Mouse (Mus musculus) heart, embryonic 11.5 days (tissue): Measurements from ENCODE around the gene Gadd45g. TPM values are rescaled to one million over a fixed set of nuclear protein-coding genes. Genes with fewer than 3 reads are reported as not detected.

Experiments used
- ATAC-seq: fragments of 200-750 bp; cut with Nextera tagmentation; replicated peaks from 2 replicates; pipeline ENCODE4 v1.8.0; 2017; ENCODE audit warnings: moderate library complexity; ENCODE audit not compliant: insufficient number of reproducible peaks, low FRiP score, low TSS enrichment
- H3K27ac ChIP-seq: fragments of 300-500 bp; sonication (generic); 2 replicates; pipeline ENCODE4 v1.5.1; 2014; ENCODE audit warnings: mild to moderate bottlenecking, low read depth, low read length
- H3K27me3 ChIP-seq: fragments of 300-500 bp; sonication (generic); 2 replicates; pipeline ENCODE4 v1.6.1; 2014; ENCODE audit warnings: mild to moderate bottlenecking, low read length, mixed read lengths; ENCODE audit not compliant: control insufficient read depth, insufficient read depth
- H3K36me3 ChIP-seq: fragments of 300-500 bp; sonication (generic); 2 replicates; pipeline ENCODE4 v1.6.1; 2014; ENCODE audit warnings: mild to moderate bottlenecking, low read length, moderate library complexity, mixed read lengths; ENCODE audit not compliant: control insufficient read depth, insufficient read depth
- H3K4me1 ChIP-seq: fragments of 300-500 bp; sonication (generic); 2 replicates; pipeline ENCODE4 v1.6.1; 2014; ENCODE audit warnings: low read length; ENCODE audit not compliant: control insufficient read depth, insufficient read depth
- H3K4me2 ChIP-seq: fragments of 300-500 bp; sonication (generic); 2 replicates; pipeline ENCODE4 v1.6.1; 2014; ENCODE audit warnings: mild to moderate bottlenecking, moderate library complexity
- H3K4me3 ChIP-seq: fragments of 300-500 bp; sonication (generic); 2 replicates; pipeline ENCODE4 v1.5.1; 2014; ENCODE audit warnings: low read depth, low read length
- H3K9ac ChIP-seq: fragments of 300-500 bp; sonication (generic); 2 replicates; pipeline ENCODE4 v1.6.1; 2014; ENCODE audit warnings: mild to moderate bottlenecking, low read depth, low read length, moderate library complexity
- H3K9me3 ChIP-seq: fragments of 300-500 bp; sonication (generic); replicated peaks from 2 replicates; pipeline ENCODE4 v1.6.1; 2016; ENCODE audit warnings: low read length; ENCODE audit not compliant: control insufficient read depth
- WGBS: fragments of 180-500 bp; shearing (Covaris S2); extraction: QIAGEN DNeasy Blood & Tissue Kit; methylation state at CpG from one replicate; pipeline ENCODE4 v1.1.7; 2014; ENCODE audit not compliant: insufficient replicate concordance; 5-methylcytosine and 5-hydroxymethylcytosine counted together
- polyA plus RNA-seq: library from polyadenylated mRNA; unstranded; fragments of >200 nt; fragmentation: Nextera tagmentation; extraction: Ambion mirVana; gene quantifications from 2 replicates; pipeline ENCODE4 v1.2.1, GENCODE M21; 2014

The Gadd45g gene
- polyA plus RNA-seq, 1 experiment from 2014 or later: 45.3 TPM

DNA sequence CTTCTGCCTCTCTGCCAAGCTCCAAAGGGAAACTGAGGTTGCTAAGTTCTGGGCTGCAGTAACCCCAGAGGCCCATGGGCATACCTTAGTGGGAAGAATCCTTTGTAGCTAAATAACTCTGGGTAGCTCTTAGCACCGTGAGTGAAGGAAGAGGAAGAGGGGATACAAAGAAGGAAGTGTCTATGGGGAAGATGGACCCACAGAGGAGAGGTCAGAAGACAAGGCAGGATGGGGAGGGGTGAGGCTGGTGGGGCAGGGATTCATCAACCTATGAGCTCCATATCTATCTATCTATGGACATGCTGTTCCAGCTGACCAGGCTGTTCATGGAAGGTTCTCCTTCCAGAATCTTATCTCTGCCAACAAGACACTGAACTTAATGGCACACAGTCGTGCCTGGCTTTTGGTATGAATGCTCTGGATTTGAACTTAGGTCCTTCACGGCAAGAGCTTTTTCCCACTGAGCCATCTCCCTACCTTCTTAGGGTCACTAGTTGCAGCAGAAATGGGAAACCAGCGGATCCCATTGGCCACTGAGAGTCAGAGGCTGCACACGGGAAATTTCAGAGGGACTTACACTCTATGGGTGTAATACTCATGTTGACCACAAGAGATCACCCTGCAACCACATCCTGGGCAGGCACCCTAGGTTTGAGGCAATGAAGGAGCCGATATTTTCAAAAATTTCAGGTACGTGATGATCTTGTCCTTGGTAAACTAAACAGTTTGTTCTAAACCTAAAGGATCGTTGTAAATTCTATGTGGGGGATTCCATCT is 7.0 kb upstream of the Gadd45g start:
- Histone ChIP-seq H3K36me3 (no peaks in the 10 kb centered on the region), H3K27ac (no peak overlapping the region), H3K27me3 (peaks cover 7% of the 10 kb centered on the region; the same call in 1 of the 2 replicates), H3K4me3 (no peak overlapping the region), H3K4me2 (no peak overlapping the region), H3K9ac (no peak overlapping the region), H3K4me1 (peaks cover 36% of the 10 kb centered on the region), H3K9me3 (no peaks in the 10 kb centered on the region)
- ATAC-seq: no peak
- 16% methylated on average over 8 of the region's 8 CpGs for WGBS

DNA sequence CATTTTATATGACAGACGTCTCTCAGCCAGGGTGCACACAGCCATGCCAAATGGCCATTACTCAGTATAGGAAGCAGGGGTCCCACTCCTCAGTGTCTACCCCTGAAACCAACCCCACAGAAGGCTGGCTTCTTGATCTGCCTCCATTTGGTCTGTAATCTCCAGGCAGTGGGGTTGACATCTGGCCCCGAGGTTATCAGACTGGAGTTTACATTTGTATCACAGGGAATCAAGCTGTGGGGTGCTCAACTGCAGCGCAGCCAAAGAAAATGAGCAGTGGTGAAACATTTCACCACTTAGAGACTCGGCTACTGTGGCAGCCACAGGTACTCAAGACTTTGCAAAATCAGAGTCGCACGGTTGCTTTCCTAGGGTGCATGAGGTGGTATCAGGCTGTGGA is 5.8 kb upstream of the Gadd45g start:
- 16% methylated on average over 6 of the region's 6 CpGs for WGBS
- H3K9me3 ChIP-seq: no peaks in the 10 kb centered on the region
- H3K27me3 ChIP-seq: peaks cover 7% of the 10 kb centered on the region; the same call in 1 of the 2 replicates
- peaks cover 36% of the 10 kb centered on the region for H3K4me1 ChIP-seq
- no peak overlapping the region for H3K4me3 ChIP-seq
- no peak overlapping the region for H3K9ac ChIP-seq
- ATAC-seq: no peak
- H3K27ac ChIP-seq: no peak overlapping the region
- H3K36me3 ChIP-seq: no peaks in the 10 kb centered on the region
- no peak overlapping the region for H3K4me2 ChIP-seq

DNA sequence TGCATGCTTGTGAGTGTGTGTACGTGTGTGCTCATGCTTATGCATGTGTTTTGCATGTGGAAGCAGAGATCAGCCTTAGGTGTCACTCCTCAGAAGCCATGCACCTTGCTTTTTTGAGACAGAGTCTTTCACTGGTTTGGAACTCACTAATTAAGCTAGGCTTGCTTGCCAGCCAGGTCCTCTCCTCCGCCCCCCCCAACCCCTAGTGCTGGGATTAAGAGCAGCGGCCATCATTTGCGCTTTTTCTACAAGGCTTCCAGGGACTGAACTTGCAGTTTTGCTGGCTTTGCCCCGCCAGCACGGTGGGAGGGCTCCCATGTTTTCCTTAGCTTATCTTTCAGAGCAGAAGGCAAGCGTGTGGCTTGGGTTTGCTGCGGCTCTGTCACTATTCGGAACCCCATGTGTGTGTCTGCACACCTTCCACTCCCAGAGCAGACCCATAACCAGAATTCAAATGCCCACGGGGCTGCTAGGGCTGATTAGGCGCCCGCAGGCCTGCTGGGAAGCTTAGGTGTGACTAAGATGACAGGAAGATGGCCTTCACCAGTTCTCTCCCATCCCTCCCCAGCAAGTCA is 4.8 kb upstream of the Gadd45g start:
- Histone ChIP-seq H3K27ac (peak overlapping the region; percentile 81), H3K27me3 (peaks cover 7% of the 10 kb centered on the region; the same call in 1 of the 2 replicates), H3K36me3 (no peaks in the 10 kb centered on the region), H3K4me1 (peaks cover 36% of the 10 kb centered on the region), H3K4me2 (peak overlapping the region; percentile 58), H3K9me3 (no peaks in the 10 kb centered on the region), H3K4me3 (no peak overlapping the region), H3K9ac (peak overlapping the region; percentile 34; the same call in 1 of the 2 replicates)
- WGBS: 4% methylated on average over 12 of the region's 12 CpGs
- no peak for ATAC-seq

DNA sequence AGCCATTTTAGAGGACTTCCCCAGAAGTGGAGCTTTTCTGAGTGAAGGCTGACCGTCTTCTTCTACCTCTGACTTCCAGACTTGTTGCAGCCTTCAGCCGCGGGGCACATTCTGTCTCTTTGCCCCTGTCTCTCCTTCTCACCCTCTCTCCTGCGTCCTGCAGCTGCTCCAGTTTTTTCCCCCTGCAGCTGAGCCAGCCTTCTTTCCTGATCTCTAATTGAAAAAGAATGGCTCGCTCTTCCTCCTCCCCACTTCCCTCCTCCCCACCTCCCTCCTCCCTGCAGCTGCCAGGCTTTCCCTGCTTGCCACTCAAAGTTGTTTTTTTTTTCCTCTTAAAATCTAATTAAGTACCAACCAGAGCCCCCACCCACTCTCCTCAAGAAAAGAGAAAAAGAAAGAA is 4.3 kb upstream of the Gadd45g start:
- ATAC-seq: no peak
- H3K9me3 ChIP-seq: no peaks in the 10 kb centered on the region
- no peak overlapping the region for H3K4me3 ChIP-seq
- H3K36me3 ChIP-seq: no peaks in the 10 kb centered on the region
- H3K27ac ChIP-seq: peak overlapping the region; percentile 81
- peak overlapping the region; percentile 58 for H3K4me2 ChIP-seq
- peaks cover 32% of the 10 kb centered on the region for H3K4me1 ChIP-seq
- H3K27me3 ChIP-seq: peaks cover 7% of the 10 kb centered on the region; the same call in 1 of the 2 replicates
- WGBS: 11% methylated on average over 5 of the region's 5 CpGs
- peak overlapping the region; percentile 63 for H3K9ac ChIP-seq

DNA sequence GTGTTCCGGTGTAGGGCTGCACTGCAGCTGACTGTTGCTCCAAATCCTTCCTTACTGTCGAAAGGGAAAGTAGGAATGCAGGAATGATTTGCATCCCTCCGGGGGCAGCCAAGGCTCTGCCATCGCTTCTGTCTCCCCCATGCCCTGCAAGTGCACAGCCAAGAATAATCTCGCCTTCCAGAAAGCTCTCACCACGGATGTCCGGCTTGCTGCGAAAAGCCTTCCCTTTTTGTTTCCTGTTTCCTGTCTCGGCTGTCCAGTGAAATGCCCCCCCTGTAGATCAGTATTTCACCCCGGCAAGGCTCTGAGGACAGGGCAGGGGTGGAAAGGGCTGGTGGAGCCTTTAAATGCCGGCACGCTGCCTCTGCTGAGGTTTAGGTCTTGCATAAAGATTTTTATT is 3.7 kb upstream of the Gadd45g start:
- Histone ChIP-seq H3K36me3 (no peaks in the 10 kb centered on the region), H3K4me1 (peaks cover 32% of the 10 kb centered on the region), H3K27me3 (peaks cover 7% of the 10 kb centered on the region; the same call in 1 of the 2 replicates), H3K4me2 (peak overlapping the region; percentile 58), H3K4me3 (peak overlapping the region; percentile 14; the same call in 1 of the 2 replicates), H3K9ac (peak overlapping the region; percentile 63), H3K27ac (peak overlapping the region; percentile 81), H3K9me3 (no peaks in the 10 kb centered on the region)
- 8% methylated on average over 12 of the region's 12 CpGs for WGBS
- no peak for ATAC-seq

DNA sequence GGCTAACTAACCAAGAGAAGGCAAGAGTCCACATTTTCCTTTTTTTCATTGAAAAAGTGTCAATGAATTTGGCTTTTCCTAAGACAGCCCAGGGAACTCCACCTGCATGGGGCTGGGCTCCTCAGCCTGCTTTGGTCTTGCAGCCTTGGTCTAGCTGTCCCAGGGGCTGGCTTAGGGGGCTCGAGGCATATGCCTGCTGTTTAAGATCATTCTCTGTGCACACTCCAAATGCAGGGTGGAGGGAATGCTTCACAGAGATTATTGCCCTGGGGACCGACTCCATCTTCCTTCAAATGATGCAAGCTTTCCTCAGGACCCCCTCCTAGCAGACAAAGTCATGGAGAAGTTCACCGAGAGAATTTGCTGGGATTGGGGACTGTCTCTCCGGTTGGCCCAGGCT is 3.2 kb upstream of the Gadd45g start:
- Histone ChIP-seq H3K9ac (no peak overlapping the region), H3K4me2 (peak overlapping the region; percentile 58; the same call in 1 of the 2 replicates), H3K27me3 (peaks cover 7% of the 10 kb centered on the region; the same call in 1 of the 2 replicates), H3K4me1 (peaks cover 34% of the 10 kb centered on the region), H3K36me3 (no peaks in the 10 kb centered on the region), H3K4me3 (no peak overlapping the region), H3K9me3 (no peaks in the 10 kb centered on the region), H3K27ac (no peak overlapping the region)
- no peak for ATAC-seq
- 61% methylated on average over 4 of the region's 4 CpGs for WGBS

DNA sequence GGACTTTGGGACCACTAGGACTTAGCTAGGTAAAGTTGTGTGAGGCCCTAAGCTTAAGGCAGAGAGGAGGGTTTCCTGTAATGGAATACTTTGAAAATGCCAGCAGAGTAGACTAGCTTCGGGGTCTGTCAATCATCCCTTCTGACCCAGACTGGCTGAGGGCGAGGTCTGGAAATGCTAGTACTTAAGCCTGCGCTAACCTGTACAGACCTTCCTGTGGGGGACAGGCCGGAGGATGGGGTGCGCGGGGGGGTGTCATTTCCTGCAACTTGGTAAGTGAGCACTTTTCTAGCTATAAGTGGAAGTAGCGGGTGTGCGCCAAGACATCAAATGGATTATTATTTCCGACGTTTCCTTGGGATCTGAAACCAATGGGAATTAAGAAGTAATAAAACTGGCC is 2.4 kb upstream of the Gadd45g start:
- Histone ChIP-seq H3K9ac (no peak overlapping the region), H3K27me3 (peaks cover 4% of the 10 kb centered on the region; the same call in 1 of the 2 replicates), H3K4me2 (no peak overlapping the region), H3K9me3 (no peaks in the 10 kb centered on the region), H3K4me1 (peaks cover 38% of the 10 kb centered on the region), H3K36me3 (no peaks in the 10 kb centered on the region), H3K27ac (no peak overlapping the region), H3K4me3 (no peak overlapping the region)
- WGBS: 77% methylated on average over 10 of the region's 10 CpGs
- ATAC-seq: no peak

DNA sequence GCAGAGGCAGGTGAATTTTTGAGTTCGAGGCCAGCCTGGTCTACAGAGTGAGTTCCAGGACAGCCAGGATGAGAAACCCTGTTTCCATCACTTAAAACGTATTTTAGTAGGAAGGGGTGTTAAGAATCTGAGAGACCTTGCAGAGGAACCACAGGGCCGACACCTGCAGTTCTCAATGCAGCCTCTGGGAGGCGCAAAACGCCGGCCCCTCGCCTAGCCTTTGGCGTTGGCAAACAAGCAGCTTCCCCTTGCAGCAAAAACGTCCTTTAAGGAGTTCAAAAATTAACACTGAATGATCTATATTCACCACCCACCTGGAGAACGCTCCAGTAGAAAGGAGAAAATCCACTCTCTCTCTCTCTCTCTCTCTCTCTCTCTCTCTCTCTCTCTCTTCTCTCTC is 1.8 kb upstream of the Gadd45g start:
- H3K27me3 ChIP-seq: peaks cover 3% of the 10 kb centered on the region; the same call in 1 of the 2 replicates
- peak overlapping the region; percentile 97 for H3K4me2 ChIP-seq
- no peak overlapping the region for H3K9ac ChIP-seq
- no peaks in the 10 kb centered on the region for H3K36me3 ChIP-seq
- WGBS: 15% methylated on average over 10 of the region's 10 CpGs
- H3K4me3 ChIP-seq: no peak overlapping the region
- no peak overlapping the region for H3K27ac ChIP-seq
- H3K9me3 ChIP-seq: no peaks in the 10 kb centered on the region
- H3K4me1 ChIP-seq: peaks cover 43% of the 10 kb centered on the region
- ATAC-seq: no peak
